Mouse (Mus musculus): Measurements from ENCODE around the gene Rsrc1.

DNA sequence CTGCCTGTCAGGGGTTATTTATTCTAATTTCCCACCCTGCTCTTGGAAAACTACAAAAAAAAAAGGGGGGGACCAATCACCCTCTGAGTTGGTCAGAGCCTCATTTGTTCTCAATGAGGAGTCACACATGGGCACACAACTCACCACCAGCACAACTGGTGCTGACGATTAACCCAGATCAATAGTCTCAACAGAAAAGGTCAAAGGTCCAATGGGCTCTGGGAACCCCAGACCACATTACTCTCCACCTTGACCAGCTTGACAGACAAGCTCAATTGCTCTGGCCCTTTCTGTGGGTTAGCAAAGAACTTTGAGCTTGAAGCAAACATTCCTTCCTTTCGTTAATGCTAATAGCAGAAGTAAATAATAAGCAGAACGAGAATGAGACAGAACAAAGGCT, 16.3 kb upstream of the Rsrc1 start:
- TF ChIP-seq CTCF (IDR thresholded peaks at IDR 0.05; ENCODE audit: low read depth) (no peak), EP300 (IDR thresholded peaks at IDR 0.05; ENCODE audit: low read depth) (no peak)

All from liver, embryonic 14.5 days (tissue).